Mouse (Mus musculus): Measurements from ENCODE around the gene Oxgr1.
"Not testable (repeated sequence)": the region's sequence is repeated elsewhere in the genome, so short reads cannot be mapped to it uniquely, and the experiment has no call there.

Gene Oxgr1

GRCm38 (mm10) chr14:120042187-120042820, at the start of gene Oxgr1:
Gene Oxgr1, minus strand, starts transcription at chr14:120042435.
- no peak for DNase-seq (ENCODE audit: low spot score in 2 of 2)

GRCm38 (mm10) chr14:120090401-120090800, 48.2 kb upstream of the Oxgr1 start:
- no peak for DNase-seq (ENCODE audit: low spot score in 2 of 2)

DNA sequence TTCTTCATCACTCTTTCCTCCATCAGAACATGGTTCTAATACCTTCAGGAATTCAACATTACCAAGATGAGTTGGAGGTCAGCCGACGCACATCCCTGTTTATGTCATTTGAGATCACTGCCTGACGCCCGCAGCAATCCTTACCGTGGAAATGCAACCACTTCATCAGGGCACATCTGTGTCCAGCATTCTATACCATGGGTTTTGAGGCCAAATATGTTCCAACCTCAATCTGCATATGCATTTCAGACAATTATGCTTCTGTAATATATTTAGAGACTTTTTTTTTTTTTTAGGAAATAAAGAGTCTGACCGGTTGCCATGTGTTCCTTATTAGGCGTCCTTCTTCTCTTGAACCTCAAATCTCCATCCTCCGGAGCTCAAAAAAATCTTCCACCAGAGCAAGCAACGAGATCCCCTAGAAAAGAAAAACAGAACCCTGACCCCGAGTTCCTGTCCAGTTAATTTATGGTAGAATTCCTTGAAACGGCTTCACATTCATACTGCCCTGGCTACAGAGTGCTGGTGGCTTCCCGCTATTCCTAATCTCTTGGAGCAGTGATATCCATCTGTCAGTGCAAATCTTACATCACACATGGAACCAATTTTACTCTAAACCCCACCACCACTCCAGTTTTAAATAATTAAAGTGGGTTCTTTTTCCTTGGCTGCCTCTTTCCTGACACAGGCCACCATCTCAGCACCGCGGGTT, 47.6 kb upstream of the Oxgr1 start:
- DNase-seq (ENCODE audit: low spot score in 2 of 2): no peak

DNA sequence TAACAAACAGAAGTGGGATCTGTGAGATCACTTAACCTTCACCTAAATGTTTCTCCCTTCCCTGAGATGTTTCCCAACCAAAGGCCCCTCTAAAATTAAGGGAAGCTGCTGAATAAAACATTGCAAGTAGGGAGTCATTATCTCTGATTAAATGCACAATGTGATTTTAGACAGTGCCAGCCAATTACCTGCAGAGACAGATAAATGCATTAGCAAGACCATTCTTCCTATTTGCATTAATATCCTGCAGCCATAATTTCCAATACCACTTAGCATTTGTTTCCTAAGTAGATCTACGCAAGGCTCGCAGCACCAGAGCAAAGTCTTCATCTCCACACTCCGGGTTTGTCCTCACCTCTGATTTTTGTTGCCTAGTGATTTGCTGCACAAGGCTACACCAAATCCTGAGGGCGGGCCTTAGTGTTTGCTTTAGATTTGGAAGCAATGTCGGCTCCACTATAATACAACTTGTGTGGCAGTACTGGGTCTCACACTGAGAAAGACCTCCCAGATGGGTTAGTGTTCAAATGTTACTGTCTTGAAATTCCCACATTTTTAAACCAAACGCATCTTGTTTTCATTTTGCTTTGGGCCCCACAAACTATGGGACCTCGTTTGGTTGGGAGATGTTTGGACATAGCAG, 46.9 kb upstream of the Oxgr1 start:
- no peak for DNase-seq (ENCODE audit: low spot score in 2 of 2)

DNA sequence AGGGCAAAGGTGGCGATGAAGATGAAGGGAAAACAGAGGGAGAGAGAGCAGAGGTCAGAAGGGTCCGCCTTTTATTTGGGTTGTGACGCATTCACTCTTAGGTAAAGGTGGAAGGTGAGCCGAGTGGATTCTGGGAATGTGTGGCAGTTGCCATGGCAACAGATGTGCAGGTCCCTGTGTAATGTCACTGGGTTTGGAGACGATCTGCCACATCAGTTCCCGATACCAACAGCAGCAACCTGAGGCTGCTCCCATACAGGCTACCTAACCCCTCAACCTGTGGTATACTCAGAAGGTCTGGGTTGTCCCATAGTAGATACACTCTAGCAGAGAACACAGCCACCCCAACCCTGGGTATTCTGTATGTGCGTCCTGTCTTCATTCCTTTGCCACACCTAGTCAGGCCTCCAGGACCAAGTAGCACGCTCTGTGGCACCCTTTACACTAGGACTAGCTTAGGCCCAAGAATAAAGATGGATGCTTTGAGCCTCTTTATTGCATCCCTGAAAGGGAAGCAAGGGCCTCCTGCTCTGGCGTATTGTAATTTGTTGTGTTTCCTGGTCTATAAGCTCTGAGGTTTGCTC, 41.9 kb upstream of the Oxgr1 start:
- DNase-seq (ENCODE audit: low spot score in 2 of 2): no peak

GRCm38 (mm10) chr14:120076192-120076591, 34.0 kb upstream of the Oxgr1 start:
- no peak for DNase-seq (ENCODE audit: low spot score in 2 of 2)

DNA sequence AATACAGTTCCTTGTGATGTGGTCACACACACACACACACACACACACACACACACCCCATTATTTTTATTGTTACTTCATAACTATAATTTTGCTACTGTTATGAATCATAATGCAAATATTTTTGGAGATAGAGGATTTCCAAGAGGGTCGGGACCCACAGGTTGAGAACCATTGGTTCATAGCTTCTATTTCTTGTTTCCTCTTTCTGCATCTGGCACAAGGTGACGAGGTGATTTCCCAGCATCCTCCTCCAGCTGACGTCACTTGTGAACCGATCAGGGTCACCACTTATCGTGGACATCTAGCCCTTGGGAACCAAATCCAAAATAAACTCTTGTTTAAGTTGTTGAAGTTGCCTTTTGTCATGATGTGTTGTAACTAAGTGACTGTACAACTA, 33.5 kb upstream of the Oxgr1 start:
- DNase-seq (ENCODE audit: low spot score in 2 of 2): no peak

DNA sequence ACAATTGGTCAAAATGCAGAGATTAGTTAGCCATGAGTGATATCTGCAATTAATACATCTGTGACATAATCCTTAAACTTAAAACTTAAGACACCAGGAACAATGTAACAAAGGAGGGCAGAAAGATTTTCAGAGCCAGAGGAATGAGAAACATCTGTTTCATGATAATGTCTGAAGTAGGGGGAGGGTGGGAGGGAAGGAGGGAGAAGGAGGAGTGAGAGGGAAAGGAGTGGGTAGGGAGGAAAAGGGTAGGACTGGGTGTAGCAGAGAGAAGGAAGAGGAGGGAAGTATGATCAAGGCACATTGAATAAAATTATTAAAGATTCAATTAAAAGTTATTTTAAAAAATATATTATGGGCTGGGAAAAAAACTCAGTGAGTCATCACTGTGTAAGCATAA, 32.0 kb upstream of the Oxgr1 start:
- no peak for DNase-seq (ENCODE audit: low spot score in 2 of 2)

DNA sequence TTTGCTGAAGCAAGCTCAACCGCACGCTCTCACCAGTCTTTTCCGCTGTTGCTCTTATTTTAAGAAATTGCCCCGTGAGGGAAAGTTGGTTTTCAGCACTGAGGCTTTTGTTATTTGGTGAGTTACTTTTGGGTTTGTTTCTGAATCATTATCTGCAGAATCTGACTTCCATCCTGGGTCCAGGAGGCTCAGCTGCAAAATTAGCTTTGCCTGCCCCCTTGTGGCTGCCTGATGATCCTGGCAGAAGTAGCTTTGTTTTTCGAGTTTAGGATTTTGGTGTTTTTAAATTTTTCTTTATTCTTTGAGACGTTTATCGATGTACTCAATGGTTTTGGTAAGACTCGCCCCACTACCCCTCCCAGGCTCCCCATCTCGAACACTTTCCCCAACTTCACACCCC, 18.9 kb upstream of the Oxgr1 start:
- DNase-seq (ENCODE audit: low spot score in 2 of 2): peak; percentile 13 to 59

- DNase-seq (ENCODE audit: low spot score in 2 of 2): no peak
These were observed 8.8 kb downstream of the Oxgr1 start for GRCm38 (mm10) chr14:120033454-120033853.

DNA sequence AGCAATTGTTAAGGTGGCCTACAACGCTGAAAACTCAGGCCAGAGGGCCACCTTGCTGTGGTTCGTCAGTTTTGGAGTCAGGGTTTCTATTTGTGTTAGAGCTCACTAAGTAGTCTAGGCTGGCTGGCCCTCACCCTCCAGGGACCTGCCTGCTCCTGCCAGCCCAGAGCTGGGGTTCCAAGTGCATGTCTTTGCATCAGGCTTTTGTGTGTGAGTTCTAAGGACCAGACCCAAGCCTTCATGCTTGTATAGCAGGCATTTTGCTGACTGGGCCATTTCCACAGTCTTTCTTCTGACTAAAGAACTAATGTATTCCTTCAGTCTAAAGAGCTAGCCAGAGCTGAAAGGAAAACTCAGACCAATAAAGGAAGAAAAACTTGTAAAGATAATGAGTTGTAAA, 22.3 kb downstream of the Oxgr1 start:
- DNase-seq (ENCODE audit: low spot score in 2 of 2): no peak

DNA sequence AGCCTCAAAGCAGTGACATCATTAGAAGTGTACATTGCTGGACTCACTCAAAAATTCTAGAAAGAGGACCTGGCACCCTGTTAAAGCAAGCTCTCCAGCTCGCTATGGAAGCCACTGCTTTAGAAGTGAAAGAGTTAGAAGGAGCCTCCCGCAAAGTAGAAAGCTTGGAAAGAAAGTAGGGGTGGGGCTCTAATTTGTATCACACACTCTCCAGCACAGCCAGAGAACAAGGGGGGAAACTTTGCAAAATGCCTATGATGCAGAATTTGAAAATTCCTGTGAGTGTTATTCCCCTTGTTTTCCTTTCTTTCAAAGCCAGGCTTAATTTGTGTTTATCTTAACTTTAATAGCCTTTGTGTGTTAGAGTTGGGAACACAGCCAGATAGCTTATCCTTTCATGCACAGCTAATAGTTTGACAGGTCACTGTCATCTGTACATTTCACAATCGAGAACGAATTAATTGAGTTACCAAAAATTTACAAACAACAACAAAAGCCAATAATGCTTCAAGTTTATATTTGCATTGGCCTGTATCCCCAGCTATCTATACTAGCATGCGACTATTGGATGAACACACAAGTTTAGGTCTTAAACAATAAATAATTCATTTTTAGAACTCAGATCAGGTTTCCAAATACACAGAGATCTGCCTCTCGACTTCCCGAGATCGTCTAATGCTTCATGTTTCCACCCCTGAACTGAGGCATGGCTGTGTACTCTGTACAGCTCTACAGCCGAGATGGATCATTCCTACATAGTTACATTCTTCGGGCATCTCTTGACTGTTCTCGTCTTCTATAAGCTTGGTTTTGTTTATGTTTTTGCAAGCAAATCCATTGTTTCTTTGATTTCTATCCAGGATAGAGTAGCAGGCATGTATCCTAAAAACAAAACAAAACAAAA, 32.0 kb downstream of the Oxgr1 start:
- no peak for DNase-seq (ENCODE audit: low spot score in 2 of 2)

- DNase-seq (ENCODE audit: low spot score in 2 of 2): no peak
These were observed 37.1 kb downstream of the Oxgr1 start for GRCm38 (mm10) chr14:120005153-120005552.

- no peak for DNase-seq (ENCODE audit: low spot score in 2 of 2)
These were observed 38.6 kb downstream of the Oxgr1 start for GRCm38 (mm10) chr14:120003661-120004060.

- no peak for DNase-seq (ENCODE audit: low spot score in 2 of 2)
These were observed 39.6 kb downstream of the Oxgr1 start for GRCm38 (mm10) chr14:120002673-120003072.

DNA sequence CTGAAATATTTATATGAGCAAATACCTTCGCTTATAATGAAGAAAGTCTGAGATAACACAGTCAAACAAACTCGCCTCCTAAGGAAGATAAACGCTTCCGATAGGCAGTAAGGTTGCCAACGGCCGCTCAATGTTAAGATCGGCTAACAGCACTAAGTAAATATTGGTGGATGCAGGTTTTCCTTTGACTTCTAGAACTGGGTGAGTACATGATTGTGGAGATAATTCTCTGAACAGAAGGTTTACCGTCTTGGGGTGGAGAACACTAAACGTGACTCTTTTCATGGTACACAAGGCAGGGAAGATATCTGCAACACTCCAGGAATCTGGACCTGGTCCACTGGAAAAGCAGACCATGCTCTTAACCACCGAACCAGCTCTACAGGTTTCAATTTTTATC, 52.6 kb downstream of the Oxgr1 start:
- DNase-seq (ENCODE audit: low spot score in 2 of 2): no peak

- DNase-seq (ENCODE audit: low spot score in 2 of 2): no peak
These were observed 53.1 kb downstream of the Oxgr1 start for GRCm38 (mm10) chr14:119988937-119989645.

- no peak for DNase-seq (ENCODE audit: low spot score in 2 of 2)
These were observed 55.0 kb downstream of the Oxgr1 start for GRCm38 (mm10) chr14:119987257-119987656.

- DNase-seq (ENCODE audit: low spot score in 2 of 2): no peak
These were observed 55.5 kb downstream of the Oxgr1 start for GRCm38 (mm10) chr14:119986778-119987177.

DNA sequence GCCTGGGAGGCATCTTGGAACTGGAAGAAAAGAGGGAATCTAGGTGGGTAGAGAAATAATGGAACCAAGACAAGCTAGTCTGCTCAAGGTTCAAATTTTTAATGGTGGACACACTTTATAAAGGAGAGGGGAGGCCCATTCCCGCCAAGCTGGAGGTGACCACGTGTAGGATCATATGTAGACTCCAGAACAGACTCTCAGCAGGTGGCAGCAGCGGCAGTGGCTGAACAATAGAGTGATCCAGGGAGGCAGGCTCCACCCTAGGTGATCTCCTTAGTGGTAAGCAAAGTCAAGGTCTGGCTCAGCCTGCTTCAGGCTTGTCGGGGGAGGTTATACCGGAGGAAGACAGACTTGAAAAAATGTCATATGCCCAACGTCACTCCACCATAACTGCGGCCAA, 55.9 kb downstream of the Oxgr1 start:
- not testable (repeated sequence) for DNase-seq (ENCODE audit: low spot score in 2 of 2)

DNA sequence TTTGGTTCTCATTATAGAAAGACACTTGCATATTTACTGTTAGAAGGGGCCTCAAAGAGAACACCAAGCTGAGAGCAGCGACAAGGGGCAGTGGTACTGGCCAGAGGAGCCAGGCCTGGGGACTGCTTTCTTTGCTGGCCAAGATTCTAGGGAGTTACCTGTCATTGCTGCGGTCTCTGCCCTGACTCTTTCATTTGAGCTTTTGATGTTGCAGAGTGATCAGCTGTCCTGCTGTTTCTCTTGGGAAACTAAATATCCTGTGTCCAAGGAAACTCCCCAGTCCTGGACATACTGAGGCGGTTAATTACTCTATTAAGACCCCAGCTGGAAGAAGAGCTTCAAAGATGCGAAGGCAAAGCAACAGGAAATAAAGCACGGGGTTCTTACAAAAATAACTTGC, 60.9 kb downstream of the Oxgr1 start:
- no peak for DNase-seq (ENCODE audit: low spot score in 2 of 2)

Measured in frontal cortex, postnatal 14 days (tissue).